Mouse (Mus musculus) thymus, adult 18-20 months (tissue): ENCODE results near the gene Slco2a1.

Experiments used
- DNase-seq, 2 experiments: peaks; one replicate each; pipeline ENCODE4 v3.0.0; 2022; ENCODE audit warnings: mixed read lengths in 2 of 2

Slco2a1 gene

DNA sequence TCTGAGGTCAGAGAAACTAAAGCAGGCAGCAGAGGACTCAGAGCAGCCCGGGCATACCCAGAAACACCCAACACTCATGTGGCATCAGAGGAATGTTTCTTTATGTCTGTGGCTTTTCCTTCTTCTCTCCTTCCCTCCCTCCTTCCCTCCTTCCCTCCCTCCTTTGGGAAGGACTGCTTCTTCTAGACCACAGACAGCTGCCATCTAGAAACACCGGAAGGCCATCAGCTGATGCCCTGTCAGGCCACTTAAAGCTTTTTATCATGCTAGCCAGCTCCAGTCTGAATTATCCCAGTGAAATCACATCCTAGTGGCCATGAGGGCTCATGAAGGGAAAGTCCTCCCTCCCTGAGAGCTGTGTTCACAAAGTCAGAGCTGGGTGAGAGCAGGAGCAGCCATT is 52.1 kb downstream of the Slco2a1 start:
- no peak for DNase-seq

DNA sequence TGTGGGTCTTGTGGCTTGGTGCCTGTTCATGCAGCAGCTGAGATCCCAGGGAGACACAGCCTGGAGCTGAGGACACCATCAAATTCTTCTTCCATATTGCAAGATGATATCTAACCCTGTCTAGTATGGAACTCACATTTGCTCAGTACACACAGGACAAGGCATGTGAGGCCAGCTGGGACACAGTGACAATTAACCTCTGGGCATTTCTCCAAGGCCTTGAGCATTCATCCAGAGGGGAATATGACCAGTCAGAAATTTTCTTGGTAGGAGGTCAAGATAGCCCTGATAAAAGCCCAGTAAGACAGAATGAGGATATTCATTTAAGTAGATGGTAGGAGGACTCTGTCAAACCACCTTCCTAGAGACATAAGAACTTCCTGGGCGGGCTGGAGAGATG is 56.9 kb downstream of the Slco2a1 start:
- no peak for DNase-seq

DNA sequence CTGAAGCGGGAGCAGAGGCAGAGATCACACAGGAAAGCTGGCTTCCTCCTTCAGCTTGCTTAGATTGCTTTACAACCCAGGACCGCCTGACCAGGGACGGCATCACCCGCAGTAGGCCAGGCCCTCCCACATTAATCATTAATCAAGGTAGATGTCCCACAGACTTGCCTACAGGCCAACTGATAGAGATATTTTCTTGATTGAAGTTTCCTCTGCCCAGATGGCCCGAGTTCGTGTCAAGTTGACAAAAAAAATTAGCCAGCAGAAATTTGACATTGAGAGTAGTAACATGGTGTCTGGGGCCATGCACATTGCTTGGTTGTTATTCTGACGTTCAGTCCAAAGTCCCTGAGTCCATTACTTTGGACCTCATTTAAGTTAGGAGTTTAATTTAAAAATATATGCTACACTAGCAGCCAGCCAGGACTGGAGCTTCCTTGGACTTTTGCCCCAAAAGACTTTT is 60.6 kb downstream of the Slco2a1 start:
- DNase-seq = no peak

DNA sequence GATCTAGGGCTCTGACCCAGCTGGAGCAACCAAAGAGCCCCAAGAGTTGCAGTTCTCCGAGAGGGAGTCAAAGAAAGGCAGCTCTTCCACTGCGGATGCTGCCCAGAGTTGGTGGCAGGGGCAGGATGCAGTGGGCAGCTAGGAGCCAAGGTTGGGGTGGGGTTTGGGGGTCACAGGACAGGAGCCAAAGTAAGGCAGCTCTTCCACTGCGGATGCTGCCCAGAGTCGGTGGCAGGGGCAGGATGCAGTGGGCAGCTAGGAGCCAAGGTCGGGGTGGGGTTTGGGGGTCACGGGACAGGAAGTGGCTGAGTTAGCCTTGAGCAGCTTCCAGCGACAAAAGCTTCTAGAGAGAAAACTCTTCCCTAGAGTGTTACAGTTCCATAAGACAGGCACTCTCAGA is 65.3 kb downstream of the Slco2a1 start:
- no peak for DNase-seq

DNA sequence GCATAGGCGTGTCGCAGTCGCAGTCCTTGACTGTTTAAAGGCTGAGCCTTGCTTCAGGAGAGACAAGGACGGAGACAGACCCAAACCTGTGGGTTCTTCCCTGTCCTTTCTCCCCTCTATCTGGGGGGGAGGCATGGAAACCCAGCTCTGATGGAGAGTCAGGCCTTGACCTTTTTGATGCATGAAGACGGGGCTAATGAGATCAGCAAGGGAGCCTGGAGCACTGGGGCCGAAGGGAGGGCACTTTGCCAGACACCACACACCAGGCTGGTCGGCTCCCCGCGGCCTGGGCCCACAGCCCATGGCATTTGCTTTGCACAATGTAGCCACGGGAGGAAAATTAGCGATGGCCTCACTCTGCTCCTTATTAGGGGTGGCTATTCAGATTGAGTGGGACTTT is 66.5 kb downstream of the Slco2a1 start:
- no peak for DNase-seq

DNA sequence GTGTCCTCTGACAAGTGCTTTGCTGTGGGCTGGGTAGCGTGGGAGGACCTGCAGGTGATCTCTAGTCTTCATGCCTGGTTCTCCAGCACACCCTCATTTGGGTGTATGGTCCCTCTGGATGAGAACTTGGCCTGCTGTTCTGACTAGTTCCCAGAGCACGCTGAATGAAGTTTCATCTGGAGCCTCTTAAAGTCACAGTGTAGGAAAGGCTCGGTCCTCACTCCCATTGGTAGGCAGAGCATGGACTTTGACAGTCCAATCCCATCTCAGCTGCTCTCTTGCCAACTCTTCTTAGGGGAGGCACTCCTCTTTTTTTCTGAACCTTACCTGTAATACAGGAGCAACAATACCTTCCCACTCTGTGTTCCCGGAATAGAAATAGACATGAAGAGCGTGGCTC is 67.7 kb downstream of the Slco2a1 start:
- DNase-seq = no peak

DNA sequence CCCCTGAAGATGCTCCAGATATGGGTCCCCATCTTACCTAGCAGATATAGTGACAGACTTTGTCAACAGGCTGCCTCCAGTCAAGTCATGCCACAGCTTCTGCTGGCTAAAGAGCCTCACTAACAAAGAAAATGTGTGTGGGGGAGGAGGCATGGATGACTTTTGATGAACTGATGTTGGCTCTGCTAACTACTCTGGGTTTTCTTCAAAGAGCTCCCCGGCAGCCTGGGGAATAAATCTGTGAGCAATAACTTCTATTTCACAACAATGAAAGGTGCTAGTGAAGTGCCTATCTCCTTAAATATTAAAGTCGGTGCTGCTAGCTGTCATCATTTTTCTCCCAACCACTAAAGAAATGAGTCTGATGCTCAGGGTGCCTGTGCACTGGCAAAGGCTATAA is 72.0 kb downstream of the Slco2a1 start:
- DNase-seq = no peak

DNA sequence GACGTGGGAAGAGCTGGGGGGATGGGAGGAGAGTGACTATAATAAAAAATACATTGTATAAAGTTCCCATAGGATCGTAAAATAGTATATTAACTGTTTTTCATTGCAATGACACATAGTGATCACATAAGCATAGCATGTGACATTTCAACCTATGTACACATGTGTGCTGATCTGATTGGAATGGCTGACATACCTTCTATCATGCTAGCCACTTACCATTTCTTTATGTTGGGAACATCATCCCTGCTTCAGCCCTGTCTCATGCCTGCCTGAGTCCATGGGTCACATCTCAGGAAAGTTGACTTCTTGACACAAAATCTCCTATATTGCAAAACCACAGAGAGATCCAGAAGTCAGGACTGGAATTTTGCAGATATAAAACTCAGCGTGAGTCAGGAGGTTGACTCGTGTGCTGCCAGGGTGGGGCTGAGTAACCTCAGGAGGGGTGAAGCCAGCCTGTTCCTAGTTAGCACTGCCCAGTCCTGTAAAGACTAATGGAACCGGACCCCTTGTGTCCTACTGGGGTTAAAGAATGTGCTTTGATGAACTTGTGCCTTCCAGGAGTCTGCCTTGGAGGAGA is 73.0 kb downstream of the Slco2a1 start:
- DNase-seq = no peak

DNA sequence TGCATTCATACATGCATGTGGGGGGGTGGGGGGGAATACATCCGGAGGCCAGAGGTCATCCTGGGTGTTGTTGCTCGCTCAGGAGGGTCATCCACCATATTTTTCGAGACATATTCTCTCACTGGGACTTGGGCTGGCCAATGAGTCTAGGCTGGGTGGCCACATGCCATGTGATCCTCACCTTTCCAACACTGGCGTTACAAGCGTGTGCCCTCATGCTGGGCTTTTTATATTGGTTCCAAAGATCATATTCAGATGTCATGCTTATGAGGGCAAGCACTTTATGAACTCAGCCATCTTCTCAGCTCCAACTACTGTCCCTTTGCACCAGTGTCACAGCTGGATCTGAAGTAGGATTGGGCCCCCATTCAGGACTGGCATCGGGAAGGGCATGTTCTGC is 75.1 kb downstream of the Slco2a1 start:
- DNase-seq = no peak

DNA sequence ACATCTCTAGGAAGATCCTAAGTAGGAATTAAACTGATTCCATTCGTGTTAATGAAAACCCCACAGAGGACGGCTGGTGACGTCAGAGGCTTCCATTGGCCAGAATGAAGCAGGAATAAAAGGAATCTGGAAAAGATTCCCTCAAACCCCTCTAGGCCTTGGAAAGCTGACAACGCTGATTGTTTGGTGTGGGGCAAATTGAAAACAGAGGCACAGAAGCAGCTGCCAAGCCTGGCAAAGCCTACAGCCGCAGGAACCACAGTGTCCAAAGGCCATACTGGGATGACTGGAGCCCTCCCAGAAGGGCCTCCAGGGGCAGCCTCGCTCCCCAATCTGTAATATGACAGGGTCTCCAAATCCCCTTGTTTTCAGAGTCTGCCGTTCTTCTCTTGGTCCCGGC is 78.3 kb downstream of the Slco2a1 start:
- DNase-seq = no peak

DNA sequence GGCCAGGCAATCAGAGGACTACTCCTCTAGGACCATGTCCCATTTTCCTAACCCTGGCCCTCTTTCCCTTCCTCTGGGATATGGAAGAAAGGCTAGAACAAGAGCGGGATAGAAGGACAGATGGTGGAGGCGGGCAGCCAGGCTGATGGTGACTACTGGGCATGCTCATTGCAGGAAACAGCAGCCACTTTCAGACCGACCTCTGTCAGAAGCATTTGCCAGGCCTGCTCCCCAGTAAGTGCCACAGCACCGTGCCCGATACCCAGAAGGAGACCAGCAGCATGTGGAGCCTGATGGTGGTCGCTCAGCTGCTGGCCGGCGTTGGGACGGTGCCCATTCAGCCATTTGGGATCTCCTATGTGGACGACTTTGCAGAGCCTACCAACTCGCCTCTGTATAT is 79.1 kb downstream of the Slco2a1 start:
- DNase-seq = no peak

DNA sequence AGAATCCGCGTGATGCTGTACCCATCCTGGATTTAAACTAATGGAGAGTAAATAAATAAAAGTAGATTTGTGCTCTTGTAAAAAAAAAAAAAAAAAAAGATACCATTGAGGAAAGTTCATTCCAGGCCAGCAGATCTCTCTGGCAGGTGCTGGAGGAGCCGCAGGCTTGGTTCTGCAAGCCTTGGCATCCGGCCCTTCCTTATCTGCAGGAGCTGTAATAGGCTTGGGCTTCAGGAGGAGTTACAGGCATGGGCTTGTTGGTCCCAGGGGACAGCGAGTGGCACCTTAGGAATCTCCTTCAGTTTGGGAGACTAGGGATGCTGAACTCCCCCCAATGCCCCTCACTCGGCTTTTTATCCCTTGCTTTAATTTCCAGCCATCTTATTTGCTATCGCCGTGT is 80.3 kb downstream of the Slco2a1 start:
- no peak for DNase-seq

DNA sequence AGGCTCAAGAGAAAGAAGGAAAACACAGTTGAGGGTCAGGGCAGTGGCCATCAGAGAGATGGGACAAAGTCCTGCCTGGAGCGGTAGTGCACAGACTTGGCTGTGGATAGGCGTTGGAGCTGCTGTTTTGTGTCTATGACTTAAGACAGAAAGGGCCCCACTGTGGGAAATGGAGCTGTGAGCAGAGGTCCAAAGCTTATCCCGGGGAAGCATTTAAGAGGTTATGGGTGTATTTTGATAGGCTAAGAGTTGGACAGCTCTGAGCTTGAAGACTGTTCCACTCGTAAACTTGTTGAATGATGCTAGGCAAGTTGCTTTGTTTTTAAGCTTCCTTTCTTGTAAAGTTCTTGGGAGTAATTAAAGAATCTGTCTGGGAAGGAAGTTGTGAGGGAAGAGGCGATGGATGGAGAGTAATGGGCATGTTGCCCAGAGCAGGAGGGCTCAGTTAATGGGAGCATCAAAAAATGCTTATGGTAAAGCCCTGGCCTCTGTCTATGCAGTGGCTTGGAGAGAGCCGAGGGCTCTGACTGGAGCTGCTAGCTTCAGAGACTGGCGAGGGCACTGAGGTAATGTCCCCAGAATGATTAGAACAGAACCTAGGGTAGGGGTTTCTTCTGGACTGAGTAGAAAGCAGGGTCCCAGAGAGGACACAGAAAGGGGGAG is 83.2 kb downstream of the Slco2a1 start:
- DNase-seq = no peak

DNA sequence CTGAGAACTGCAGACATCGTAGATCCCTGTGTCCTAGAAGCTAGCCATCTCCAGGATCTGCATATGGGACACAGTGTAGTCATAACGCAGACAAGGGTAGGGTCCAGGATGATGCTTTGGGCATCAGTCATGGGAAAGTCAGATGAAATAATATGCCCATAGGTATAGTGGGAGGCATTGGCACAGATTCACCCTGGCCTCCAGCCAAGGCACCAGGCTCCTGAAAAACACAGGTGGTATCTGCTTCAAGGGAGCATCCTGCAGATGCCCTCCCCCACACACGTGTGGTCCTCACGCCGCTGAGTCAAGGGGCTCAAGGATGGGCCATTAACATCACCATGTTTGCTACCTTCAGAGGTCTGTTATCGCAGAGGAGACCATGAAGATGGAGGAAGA is 83.7 kb downstream of the Slco2a1 start:
- DNase-seq = no peak

DNA sequence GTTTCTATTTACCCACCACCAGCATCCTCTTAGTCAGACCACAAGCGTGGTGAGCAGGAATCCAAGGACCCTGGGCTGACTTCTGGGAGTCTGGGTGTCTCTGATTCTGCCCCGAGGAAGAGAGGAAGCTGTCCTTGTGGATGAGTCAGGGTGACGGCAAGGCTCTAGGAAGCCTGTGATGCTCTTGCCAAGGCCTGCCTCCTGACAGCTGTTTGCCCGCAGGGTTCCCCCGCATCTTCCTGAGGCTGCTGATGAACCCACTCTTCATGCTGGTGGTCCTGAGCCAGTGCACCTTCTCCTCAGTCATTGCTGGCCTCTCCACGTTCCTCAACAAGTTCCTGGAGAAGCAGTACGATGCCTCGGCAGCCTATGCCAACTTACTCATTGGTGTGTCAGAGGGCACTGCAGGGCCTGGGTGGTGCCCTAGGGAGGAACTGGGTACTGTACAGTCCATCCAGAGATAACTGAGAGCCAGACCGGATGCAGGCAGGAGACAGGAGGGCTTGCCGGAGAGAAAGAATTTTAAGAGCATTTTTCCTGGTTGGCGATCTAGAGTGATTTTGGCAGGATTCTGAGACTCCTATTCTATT is 84.5 kb downstream of the Slco2a1 start:
- no peak for DNase-seq

DNA sequence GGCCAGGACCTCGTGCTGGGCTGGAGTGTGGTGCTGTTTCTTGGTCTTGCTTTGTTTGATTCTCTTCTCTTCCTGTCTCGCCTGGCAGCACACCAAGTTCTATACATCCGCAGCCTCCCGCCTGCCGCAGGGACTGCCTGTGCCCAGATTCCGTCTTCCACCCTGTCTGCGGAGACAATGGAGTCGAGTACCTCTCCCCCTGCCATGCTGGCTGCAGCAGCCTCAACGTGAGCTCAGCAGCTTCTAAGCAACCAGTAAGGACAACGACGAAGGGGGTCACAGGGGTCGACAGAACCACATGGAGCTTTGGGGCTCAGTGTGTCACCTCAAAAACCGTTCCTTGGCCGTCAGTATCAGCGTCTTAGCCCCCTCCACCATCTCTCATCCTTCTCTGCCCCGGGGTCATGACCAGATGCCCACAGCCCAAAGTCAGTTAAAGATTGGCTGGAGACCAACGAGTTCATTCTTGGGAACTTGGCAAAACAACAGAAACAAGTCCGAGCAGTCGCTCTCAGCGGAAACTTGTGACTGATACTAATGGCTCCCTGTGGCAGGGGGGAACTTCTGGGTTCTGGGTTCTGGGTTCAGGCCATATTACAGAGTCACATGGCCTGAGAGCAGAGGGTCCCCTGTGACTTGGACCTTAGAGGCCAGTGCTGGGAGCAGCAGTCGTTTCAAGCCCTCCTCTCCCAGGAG is 88.5 kb downstream of the Slco2a1 start:
- DNase-seq = no peak

DNA sequence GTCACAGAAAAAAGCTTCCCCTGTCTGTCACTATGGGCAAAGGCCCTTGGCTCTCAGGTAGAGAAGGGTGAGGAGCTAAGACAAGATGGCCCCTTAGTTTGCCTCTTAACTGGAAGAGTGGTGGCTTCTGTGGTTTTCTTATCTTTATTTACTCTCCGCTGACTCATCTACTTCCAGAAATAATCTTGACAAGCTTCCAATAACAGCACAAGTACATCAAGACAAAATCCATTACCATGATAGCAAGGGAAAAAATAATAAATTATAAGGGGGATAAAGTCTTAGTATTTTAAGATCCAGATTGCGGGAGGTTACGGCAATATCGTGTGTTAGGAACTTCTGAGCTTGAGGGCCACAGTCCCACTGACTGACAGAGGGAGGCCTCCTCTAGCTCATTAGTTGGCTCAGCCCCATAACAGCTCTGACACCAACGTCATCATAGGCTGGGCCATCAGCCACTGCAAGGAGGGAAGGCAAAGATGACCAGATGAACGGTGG is 89.7 kb downstream of the Slco2a1 start:
- DNase-seq = no peak

DNA sequence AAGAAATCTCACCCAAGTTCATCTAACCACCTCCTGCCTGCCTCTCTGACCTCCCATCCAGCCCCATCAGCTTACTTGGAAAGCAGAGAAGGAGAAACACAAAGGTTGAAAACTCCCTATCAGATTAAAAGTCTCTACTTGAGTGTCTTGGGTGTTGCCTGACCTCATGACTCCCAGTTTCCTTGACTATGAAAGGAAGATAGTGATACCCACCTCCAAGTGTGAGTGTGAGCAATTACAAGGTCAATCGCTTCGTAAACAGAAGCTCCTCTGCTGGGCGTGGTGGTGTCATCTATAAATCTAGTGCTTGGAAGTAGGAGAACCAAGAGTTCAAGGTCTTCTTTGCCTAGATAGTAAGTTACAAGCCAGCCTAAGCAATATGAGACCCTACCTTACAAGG is 91.7 kb downstream of the Slco2a1 start:
- DNase-seq = no peak

DNA sequence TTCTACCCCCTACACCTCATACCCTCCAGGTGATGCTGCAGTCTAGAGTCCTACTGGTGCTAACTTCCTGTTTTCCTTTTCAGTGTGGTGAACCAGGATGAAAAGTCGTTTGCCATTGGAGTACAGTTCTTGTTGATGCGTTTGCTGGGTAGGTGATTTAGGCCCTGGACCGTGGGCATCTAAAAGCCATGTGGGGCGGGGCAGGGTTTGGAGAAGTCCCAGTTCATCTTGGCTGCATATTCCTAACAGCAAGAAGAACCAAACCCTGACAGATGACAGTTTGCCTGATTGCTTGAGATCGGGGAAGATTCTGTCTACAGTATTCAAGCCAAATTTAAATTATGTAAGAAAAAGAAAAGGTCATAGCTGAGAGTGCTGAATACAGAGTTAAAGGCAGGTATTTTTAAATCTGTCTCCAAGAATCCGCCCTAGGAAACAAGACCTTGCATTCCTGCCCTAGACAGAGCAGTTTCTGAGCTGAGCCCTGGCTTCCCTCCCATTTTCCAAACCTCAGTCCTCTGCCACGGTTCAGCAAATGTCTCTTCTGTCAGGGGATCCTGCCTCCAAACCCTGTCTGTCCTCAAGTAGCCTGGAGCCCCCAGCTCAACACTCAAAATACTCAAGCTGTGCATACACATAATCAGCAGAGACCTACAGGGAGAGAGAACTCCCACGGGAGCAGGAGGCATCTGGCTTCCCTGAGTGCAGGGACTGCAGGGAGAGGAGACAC is 93.9 kb downstream of the Slco2a1 start:
- DNase-seq = no peak

DNA sequence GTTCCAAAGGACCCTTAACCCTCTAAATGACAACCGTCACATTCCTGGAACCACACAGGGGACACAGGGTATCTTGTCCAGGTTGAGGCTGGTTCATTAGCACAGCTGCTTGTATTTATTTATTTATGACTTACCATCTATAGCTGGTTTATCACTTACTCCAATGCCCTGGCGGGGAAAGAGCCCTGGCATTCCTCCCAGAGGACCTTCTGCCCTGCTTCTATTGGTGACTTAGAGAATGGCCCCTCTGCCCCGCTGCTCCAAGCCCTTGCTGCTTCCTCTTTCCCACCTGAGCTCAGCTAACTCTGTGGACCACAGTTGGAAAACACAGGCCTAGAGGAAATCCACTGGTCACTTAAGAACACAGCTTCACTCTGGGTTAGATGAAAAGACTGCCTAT is 94.9 kb downstream of the Slco2a1 start:
- no peak for DNase-seq

DNA sequence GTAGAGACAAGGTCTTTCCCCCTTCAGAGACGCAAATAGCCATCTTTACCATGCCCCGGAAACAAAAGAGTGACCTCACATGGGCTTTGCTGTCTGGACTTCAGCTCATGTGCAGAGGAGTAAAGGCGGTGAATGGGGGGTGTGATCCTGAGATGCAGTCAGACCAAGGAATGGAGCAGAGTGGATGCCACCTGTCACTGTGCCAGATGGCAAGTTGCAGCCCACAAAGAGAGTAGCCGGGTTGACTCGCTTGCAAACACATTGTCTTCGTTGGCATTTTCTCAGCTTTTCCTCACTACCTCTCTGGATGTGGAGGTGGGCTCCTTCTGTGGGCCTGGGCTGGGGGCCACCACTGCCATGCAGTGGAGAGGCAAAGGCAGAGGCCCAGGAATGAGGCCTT is 98.2 kb downstream of the Slco2a1 start:
- DNase-seq = no peak

DNA sequence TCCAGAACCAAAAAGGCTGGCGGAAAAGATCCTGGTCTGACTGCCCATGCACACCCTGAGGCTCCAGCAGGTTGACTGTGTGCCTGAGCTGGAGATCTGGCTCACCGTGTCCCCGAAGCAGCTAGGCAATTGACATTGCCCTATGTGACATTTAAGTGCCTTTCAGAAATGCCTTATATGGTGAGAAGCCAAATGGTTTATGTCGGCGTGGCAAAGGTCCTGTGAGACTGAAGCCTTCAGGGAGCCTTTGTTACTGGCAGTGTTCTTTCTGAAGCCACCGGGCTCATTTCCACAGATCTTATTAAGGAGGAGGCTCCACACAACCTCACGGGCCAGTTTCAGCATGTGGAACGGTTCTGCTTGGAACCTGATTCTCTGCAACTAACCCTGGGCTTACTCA is 98.8 kb downstream of the Slco2a1 start:
- no peak for DNase-seq

DNA sequence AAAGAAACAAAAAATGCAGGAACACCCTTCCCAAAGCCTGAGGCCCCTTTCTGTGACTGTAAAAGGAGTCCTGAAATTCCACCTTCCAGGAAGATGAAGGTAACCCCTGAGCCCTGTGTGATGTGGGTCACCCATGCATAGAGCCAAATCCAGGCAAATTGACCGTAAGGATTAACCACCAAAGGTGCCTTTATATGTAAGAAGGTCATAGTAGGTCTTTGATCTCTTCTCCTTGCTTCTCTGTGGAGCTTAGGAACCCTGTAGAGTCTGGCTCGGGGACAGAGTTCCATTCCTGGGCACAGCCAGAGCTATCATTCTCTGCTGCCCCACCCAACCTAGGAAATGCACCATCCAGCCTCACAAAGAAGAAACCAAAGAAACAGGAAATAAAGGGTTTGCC is 100.1 kb downstream of the Slco2a1 start:
- no peak for DNase-seq
